Mouse (Mus musculus) forebrain, embryonic 11.5 days (tissue): Measurements from ENCODE around the gene Tmem190. TPM values are rescaled to one million over a fixed set of nuclear protein-coding genes. Genes with fewer than 3 reads are reported as not detected.

Experiments
- ATAC-seq: fragments of 200-750 bp; cut with Nextera tagmentation; replicated peaks from 2 replicates; pipeline ENCODE4 v1.8.0; 2017; ENCODE audit warnings: moderate TSS enrichment; ENCODE audit not compliant: low FRiP score
- DNase-seq: peaks from one replicate; pipeline ENCODE4 v3.0.0-alpha.2; 2017; ENCODE audit warnings: low spot score
- H3K27ac ChIP-seq: fragments of 300-500 bp; sonication (generic); 2 replicates; pipeline ENCODE4 v1.5.1; 2014; ENCODE audit warnings: low read depth, low read length
- H3K27me3 ChIP-seq: fragments of 300-500 bp; sonication (generic); 2 replicates; pipeline ENCODE4 v1.6.1; 2014; ENCODE audit warnings: mild to moderate bottlenecking, low read length, mixed read lengths; ENCODE audit not compliant: control insufficient read depth, insufficient read depth
- H3K36me3 ChIP-seq: fragments of 300-500 bp; sonication (generic); 2 replicates; pipeline ENCODE4 v1.6.1; 2014; ENCODE audit warnings: mild to moderate bottlenecking, low read length, moderate library complexity, mixed read lengths; ENCODE audit not compliant: control insufficient read depth, insufficient read depth
- H3K4me1 ChIP-seq: fragments of 300-500 bp; sonication (generic); replicated peaks from 2 replicates; pipeline ENCODE4 v1.6.1; 2014; ENCODE audit warnings: low read length, mixed read lengths; ENCODE audit not compliant: control insufficient read depth, insufficient read depth
- H3K4me2 ChIP-seq: fragments of 300-500 bp; sonication (generic); 2 replicates; pipeline ENCODE4 v1.6.1; 2014; ENCODE audit warnings: low read depth, mild to moderate bottlenecking, low read length, moderate library complexity, mixed read lengths; ENCODE audit not compliant: severe bottlenecking
- H3K4me3 ChIP-seq: fragments of 300-500 bp; sonication (generic); 2 replicates; pipeline ENCODE4 v1.5.1; 2014; ENCODE audit warnings: low read depth, low read length
- H3K9ac ChIP-seq: fragments of 300-500 bp; sonication (generic); 2 replicates; pipeline ENCODE4 v1.6.1; 2014; ENCODE audit warnings: low read length
- H3K9me3 ChIP-seq: fragments of 300-500 bp; sonication (generic); 2 replicates; pipeline ENCODE4 v1.6.1; 2016; ENCODE audit warnings: low read length, mixed read lengths; ENCODE audit not compliant: control insufficient read depth
- WGBS: fragments of 180-500 bp; shearing (Covaris S2); extraction: QIAGEN DNeasy Blood & Tissue Kit; methylation state at CpG from one replicate; pipeline ENCODE4 v1.1.7; 2014; 5-methylcytosine and 5-hydroxymethylcytosine counted together
- polyA plus RNA-seq: library from polyadenylated mRNA; unstranded; fragments of >200 nt; fragmentation: Nextera tagmentation; extraction: Ambion mirVana; gene quantifications from 2 replicates; pipeline ENCODE4 v1.2.1, GENCODE M21; 2014

The Tmem190 gene
- polyA plus RNA-seq, 1 experiment from 2014 or later, result not detected

DNA sequence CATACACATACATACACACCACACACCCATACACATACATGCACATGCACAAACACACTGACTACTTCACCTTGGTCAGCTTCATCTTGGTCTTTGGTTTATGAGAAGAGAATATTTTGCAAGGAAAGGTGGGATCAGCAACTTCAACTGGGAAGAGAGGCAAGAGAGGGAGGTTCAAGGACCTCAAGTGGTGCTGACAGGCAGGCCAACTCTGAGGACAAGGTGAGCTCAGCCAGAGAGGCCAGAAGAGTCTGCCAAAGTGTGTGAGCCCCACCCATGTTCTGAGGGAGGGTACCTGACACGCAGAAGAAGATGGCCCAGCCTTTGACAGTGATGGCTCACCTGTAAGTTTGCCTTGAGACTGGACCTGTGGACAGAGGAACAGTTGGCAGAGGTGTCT, 23.1 kb upstream of the Tmem190 start:
- Histone ChIP-seq H3K4me3 (no peak overlapping the region), H3K4me1 (0 out of 2 replicates have a peak, but pooled peaks cover 1% of the 10 kb centered on the region), H3K9me3 (no peaks in the 10 kb centered on the region), H3K9ac (no peak overlapping the region), H3K27me3 (no peaks in the 10 kb centered on the region), H3K36me3 (no peaks in the 10 kb centered on the region), H3K4me2 (no peak overlapping the region), H3K27ac (no peak overlapping the region; the same call in 1 of the 2 replicates)
- WGBS, result 41% methylated on average over 1 of the region's 1 CpGs
- DNase-seq, result peak; percentile 20
- ATAC-seq, result no peak

DNA sequence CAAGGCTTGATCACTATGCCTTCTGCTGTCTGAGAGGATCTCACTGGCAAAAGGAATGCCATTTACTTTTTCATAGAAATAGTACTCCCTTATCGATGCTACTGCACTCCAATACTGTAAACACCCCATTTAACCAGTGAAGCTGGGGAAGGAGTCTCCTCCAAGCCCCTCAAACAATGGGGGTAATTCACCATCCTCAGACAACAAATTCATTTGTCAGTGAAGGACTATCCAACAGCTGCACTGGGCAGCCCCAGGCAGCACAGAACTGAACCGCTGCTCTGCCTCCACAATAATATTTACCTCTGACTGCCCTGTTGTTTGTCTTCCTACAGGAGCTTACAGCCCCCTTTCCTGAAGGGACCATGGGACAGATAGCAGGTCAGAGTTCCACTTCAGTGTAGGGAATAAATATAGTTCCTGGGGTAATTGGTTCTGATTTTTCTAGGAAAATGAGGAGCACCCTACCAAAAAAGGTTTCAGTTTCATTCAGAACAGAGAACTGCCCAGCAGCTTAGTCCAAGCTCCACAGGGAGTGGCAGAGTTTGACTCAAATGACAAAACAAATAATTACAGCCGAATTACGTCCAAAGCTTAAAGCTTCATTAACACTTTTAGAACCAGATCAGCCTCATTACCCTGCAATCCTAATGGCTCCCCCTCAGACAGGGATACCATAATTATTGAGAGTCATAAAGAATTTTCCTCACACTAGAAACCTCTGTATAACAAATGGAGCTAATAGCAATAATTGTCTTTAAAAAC, 17.6 kb upstream of the Tmem190 start:
- H3K4me2 ChIP-seq, result no peak overlapping the region
- DNase-seq (no peak), ATAC-seq (no peak)
- no peaks in the 10 kb centered on the region for H3K27me3 ChIP-seq
- H3K36me3 ChIP-seq, result no peaks in the 10 kb centered on the region
- no peaks in the 10 kb centered on the region for H3K9me3 ChIP-seq
- H3K4me1 ChIP-seq, result peaks cover 12% of the 10 kb centered on the region
- no peak overlapping the region for H3K9ac ChIP-seq
- 10% methylated on average over 4 of the region's 4 CpGs for WGBS
- H3K4me3 ChIP-seq, result no peak overlapping the region
- no peak overlapping the region for H3K27ac ChIP-seq

DNA sequence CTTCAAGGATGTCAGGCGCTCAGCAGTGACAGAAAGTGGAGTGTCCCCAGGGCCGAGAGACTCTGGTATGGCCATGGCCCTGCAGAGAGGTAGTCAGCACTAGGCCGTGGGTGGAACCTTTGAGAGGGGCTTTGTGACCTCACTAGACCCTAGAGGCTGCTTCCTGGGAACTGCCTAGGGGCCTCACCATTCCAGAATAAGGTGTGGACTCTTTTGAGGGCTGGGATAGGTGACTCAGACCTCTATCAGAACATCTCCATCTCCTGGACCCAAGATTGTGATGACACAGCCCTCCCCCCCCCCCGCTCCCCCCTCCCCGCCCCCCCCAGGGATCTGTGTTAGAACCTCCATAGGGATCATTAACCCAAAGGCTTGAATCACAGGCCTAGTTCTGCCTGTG, 11.5 kb upstream of the Tmem190 start, which contains the start of gene Fam71e2:
Fam71e2 (minus strand) TSS at position 101 of the 400 bp plus-strand sequence.
- no peak within 1 kb of the TSS for H3K27ac ChIP-seq
- peaks cover 13% of the 10 kb centered on the region for H3K27me3 ChIP-seq
- H3K4me3 ChIP-seq, result no peak within 1 kb of the TSS
- H3K36me3 ChIP-seq, result no peaks in the 10 kb centered on the region
- DNase-seq (no peak), ATAC-seq (no peak)
- WGBS, result 83% methylated on average over 3 of the region's 5 CpGs
- no peak within 1 kb of the TSS for H3K9ac ChIP-seq
- no peaks in the 10 kb centered on the region for H3K4me1 ChIP-seq
- H3K9me3 ChIP-seq, result no peaks in the 10 kb centered on the region
- H3K4me2 ChIP-seq, result no peak within 1 kb of the TSS

DNA sequence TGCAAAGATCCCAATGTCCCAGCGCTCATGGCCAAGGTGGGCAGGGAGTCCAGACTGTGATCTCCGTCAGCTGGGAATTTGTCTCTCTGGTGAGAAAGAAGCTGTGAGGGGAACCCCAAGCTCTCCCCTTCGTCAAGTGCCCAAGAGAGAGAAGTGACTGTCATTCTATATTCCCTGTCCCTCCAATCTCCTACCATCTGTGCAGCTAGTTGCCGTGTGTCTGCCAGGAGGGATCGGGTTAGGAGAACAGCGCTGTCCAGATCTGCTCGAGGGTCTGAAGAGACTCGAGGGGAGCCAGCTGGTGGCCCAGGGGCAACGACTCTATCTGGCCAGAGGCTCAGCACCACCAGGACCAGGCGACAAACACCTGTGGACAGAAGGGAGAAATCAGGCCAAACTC, 6.6 kb upstream of the Tmem190 start:
- Histone ChIP-seq H3K4me1 (0 out of 2 replicates have a peak, but pooled peaks cover 5% of the 10 kb centered on the region), H3K9ac (no peak overlapping the region), H3K27ac (no peak overlapping the region), H3K27me3 (peaks cover 46% of the 10 kb centered on the region), H3K4me3 (no peak overlapping the region), H3K9me3 (no peaks in the 10 kb centered on the region), H3K4me2 (no peak overlapping the region), H3K36me3 (no peaks in the 10 kb centered on the region)
- ATAC-seq (no peak), DNase-seq (no peak)
- 55% methylated on average over 10 of the region's 10 CpGs for WGBS

DNA sequence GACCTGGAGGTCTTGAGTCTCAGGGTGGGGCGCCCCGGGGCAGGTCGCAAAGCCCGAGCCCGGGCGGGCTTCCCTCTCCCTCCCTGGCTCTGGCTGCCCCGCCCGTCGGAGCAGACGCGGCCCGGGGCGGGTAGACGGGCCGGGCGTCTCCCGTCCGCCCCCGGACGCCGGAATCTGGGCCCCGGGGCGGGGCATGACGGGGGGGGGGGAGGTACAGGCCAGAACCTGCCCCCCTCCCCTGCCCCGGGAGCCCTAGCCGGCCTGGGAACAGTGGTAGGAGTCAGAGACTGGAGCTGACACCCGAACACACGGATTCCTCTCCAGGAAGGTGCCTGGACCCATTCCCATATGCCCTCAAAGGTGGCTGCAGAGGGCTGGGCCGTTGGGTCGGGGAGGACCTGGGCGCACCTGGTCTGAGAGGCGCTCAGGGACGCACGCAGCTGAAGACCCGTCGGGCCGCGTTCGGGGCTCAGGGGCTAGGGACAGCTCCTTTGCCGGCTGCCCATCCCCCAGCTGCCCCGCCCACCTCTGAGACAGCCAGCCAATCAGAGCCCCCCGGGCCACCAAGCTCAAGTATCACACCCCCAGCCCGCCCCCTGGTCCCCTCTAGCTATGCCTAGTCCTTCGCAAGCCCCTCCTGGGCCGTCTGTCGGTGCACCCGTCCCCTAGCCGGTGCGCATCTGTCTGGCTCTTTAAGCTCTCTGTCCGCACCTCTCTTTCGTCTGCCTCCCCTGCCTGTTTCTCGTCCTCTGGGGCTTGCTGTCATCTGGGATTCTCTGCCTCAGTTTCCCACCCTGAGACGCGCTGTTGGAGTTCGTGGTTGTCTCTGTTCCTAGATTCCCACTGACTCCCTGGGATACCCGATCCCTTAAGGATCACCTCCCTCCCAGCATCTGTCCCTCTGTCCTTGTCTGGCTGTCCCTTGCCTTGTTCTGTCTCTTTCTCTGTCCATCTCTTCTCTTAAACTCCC, 5.6 kb upstream of the Tmem190 start:
- DNase-seq, result peak; percentile 90
- WGBS, result 1% methylated on average over 54 of the region's 56 CpGs
- Histone ChIP-seq H3K27me3 (peaks cover 46% of the 10 kb centered on the region), H3K4me2 (peak overlapping the region; percentile 32), H3K9me3 (no peaks in the 10 kb centered on the region), H3K4me3 (peak overlapping the region; percentile 11), H3K4me1 (0 out of 2 replicates have a peak, but pooled peaks cover 5% of the 10 kb centered on the region), H3K9ac (no peak overlapping the region), H3K27ac (no peak overlapping the region), H3K36me3 (no peaks in the 10 kb centered on the region)
- peak; percentile 86 for ATAC-seq

DNA sequence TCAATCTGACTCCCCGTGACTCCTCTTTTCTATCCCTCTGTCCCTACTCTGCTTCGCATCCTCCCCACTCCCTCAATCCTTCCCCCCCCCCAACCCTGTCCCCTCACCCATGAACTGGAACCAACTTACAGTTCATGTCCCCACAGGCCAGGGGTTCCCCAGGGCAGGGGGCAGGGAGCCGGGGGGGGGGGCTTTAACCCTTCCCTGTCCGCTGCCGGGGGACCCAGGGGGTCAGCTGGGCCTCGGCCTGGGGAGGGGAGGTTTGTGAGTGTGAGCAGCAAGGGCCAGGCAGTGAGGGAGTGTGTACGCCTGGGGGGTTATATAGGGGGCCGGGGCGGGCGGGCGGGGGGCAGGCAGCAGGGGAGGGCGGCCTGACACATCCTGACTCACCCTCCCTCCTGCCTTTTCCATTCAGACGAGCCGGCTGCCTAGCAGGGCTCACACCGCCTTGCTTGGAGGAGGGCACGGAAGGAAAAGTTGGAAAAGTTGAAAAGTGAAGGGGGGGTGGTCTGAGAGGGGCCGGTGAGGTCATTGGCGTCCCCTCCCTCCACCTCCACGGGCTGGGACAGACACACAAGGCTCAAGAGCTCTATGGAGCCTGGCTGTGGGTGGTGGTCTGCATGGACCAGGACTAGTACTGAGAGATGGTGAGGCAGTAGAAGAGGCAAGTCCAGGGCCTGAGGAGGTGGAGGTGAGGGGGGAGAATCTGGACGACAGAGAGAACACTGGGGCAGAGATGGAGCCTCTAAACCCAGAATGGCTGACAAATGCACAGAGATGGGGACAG, 4.7 kb upstream of the Tmem190 start:
- Histone ChIP-seq H3K27me3 (peaks cover 46% of the 10 kb centered on the region), H3K9ac (no peak overlapping the region), H3K36me3 (no peaks in the 10 kb centered on the region), H3K27ac (no peak overlapping the region), H3K4me1 (0 out of 2 replicates have a peak, but pooled peaks cover 5% of the 10 kb centered on the region), H3K9me3 (no peaks in the 10 kb centered on the region), H3K4me3 (no peak overlapping the region; the same call in 1 of the 2 replicates), H3K4me2 (no peak overlapping the region; the same call in 1 of the 2 replicates)
- no peak for DNase-seq
- ATAC-seq, result no peak
- under 1% methylated on average over 20 of the region's 20 CpGs for WGBS

DNA sequence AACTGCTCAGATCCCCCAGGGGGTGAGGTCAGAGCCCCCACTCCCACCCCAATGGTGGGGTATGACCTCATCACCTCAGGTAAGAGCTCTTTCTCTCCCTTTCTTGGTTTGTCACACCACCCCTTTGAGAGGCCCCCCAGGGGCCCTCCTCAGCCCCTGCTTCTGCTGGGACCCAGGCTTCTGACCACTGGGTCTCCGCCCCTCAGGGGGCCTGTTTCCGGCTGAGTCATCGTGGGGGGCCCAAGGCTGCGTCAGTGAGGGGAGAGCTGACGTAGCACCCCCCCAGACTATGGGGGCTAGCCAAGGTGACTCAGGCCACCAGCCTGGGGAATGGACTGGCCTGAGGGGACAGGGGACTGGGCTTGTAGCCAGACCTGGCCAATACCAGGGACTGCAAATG, 2.8 kb upstream of the Tmem190 start:
- H3K9me3 ChIP-seq, result no peaks in the 10 kb centered on the region
- DNase-seq (no peak), ATAC-seq (no peak)
- no peak overlapping the region for H3K9ac ChIP-seq
- H3K4me1 ChIP-seq, result 0 out of 2 replicates have a peak, but pooled peaks cover 5% of the 10 kb centered on the region
- H3K4me3 ChIP-seq, result no peak overlapping the region
- no peaks in the 10 kb centered on the region for H3K36me3 ChIP-seq
- H3K4me2 ChIP-seq, result no peak overlapping the region
- no peak overlapping the region for H3K27ac ChIP-seq
- H3K27me3 ChIP-seq, result peaks cover 46% of the 10 kb centered on the region
- WGBS, result 29% methylated on average over 5 of the region's 5 CpGs

DNA sequence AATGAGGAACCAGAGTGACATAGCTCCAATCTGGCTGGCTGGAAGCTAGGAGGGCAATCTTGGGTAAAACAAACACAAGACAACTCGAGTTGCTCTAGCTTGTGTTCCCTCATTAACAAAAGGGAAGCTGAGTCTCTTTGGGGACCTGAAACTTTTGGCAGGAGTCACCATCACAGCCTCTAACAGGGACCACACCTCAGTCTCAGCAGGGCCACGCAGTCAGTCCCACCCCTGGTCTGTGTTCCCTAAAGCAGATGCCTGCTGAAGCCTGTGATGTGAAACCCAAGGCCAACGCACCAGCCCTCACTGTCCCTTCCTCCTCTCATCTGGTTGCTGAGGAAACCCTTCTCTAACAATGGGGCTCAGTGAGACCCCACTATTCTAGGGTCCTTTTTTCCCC, 607 bp upstream of the Tmem190 start:
- H3K36me3 ChIP-seq, result no peaks in the 10 kb centered on the region
- WGBS, result 55% methylated on average over 3 of the region's 3 CpGs

More for the DNA sequence above, 607 bp upstream of the Tmem190 start:
- H3K27me3 ChIP-seq, result peaks cover 24% of the 10 kb centered on the region
- no peak for ATAC-seq
- no peak for DNase-seq
- H3K9ac ChIP-seq, result no peak overlapping the region
- no peak overlapping the region for H3K27ac ChIP-seq
- H3K4me3 ChIP-seq, result no peak overlapping the region
- 0 out of 2 replicates have a peak, but pooled peaks cover 2% of the 10 kb centered on the region for H3K4me1 ChIP-seq
- H3K4me2 ChIP-seq, result no peak overlapping the region
- no peaks in the 10 kb centered on the region for H3K9me3 ChIP-seq
